Mouse (Mus musculus) olfactory bulb, adult 2 months (tissue): ENCODE data around the gene Klf5. TPM values are rescaled to one million over a fixed set of nuclear protein-coding genes. Genes with fewer than 3 reads are reported as not detected.

Experiments
- H3K27ac ChIP-seq: fragments of 200-500 bp; 2 replicates; pipeline ENCODE4 v1.5.1; 2012; ENCODE audit warnings: low read depth, low read length; ENCODE audit not compliant: insufficient read depth
- H3K4me1 ChIP-seq: fragments of 200-500 bp; 2 replicates; pipeline ENCODE4 v1.6.1; 2012; ENCODE audit warnings: low read length; ENCODE audit not compliant: control insufficient read depth, insufficient read depth
- H3K4me3 ChIP-seq: fragments of 200-500 bp; 2 replicates; pipeline ENCODE4 v1.5.1; 2012; ENCODE audit warnings: mild to moderate bottlenecking, low read depth, low read length, moderate library complexity; ENCODE audit not compliant: insufficient read depth
- CTCF ChIP-seq: fragments of 200-500 bp; IDR thresholded peaks from 2 replicates; pipeline ENCODE4 v1.5.1; 2012; ENCODE audit warnings: low read depth, mild to moderate bottlenecking, low read length, moderate library complexity; ENCODE audit not compliant: insufficient read depth
- POLR2A ChIP-seq: fragments of 200-500 bp; IDR thresholded peaks from 2 replicates; pipeline ENCODE4 v1.6.1; 2012; ENCODE audit warnings: mild to moderate bottlenecking, low read depth, low read length, moderate library complexity; ENCODE audit not compliant: insufficient read depth
- WGBS: fragments of 180-500 bp; shearing (Covaris S2); methylation state at CpG from one replicate; pipeline ENCODE4 v1.1.7; 2018; 5-methylcytosine and 5-hydroxymethylcytosine counted together
- polyA plus RNA-seq: library from polyadenylated mRNA; stranded (reverse); fragments of >200 nt; gene quantifications from 2 replicates; pipeline ENCODE4 v1.2.4, GENCODE M21; 2012; ENCODE audit warnings: low replicate concordance; ENCODE audit not compliant: missing spikeins, insufficient read depth, insufficient read length

Klf5 gene
- polyA plus RNA-seq, 1 experiment = not detected

DNA sequence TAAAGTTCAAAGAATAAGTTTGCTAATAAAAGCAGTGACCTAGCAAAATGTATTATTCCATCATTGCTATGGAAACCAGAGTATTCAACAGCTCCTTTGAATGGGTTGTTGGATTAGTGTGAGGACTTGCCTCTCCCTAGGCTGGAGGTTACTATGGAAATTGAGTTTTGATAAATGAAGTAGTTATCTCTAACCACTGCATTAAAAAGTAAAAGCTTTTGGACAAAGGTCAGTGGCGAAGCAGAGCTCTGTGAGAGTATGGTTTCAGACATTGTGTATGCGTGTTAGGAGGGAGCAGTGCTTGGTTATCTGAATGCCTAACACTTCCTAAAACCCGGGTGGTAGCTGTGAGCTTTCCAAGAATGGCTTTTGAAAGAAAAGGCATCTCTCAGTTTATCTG, 5.9 kb downstream of the Klf5 start:
- 80% methylated on average over 3 of the region's 3 CpGs for WGBS
- Histone ChIP-seq H3K4me1 (peaks cover under 1% of the 10 kb centered on the region; the same call in 1 of the 2 replicates), H3K4me3 (no peak overlapping the region), H3K27ac (no peak overlapping the region)
- TF ChIP-seq POLR2A (no peak), CTCF (no peak)

DNA sequence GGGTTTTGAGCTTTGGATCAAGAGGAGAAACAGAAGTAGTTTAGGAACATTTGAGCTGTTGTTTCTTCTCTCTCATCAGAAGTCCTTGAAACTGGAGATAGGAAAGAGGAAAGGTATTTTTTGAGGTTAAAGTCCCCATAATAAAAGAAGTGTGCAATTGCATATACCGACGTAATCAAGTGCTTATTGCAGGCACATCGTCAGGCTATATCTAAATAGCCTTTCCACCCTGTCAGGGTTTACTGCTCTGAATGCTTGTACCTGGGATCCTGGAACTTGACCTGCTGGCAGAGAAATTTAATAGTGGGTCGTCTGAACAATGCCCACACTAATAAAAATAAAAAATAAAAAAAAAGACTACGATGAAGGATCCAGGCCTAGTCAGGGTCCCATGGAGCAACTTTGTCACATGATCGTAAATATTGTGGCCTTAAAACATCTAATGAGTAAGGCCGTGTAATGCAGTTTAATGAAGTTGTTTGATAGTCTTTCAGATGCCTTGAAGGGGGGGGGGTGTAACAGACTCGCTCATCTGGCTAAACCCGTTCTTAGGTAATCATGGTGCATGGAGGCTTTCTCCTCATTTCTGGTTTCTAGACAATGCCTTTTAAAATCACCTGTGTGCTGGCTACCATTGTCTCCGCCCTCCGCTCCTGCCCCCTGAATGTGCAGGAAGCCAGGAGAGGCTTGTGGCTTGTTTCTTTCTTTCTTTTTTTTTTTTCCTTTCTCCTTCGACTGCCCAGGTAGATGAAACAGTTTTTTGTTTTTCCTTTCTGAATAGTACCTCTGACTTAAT, 6.7 kb downstream of the Klf5 start:
- 93% methylated on average over 12 of the region's 12 CpGs for WGBS

DNA sequence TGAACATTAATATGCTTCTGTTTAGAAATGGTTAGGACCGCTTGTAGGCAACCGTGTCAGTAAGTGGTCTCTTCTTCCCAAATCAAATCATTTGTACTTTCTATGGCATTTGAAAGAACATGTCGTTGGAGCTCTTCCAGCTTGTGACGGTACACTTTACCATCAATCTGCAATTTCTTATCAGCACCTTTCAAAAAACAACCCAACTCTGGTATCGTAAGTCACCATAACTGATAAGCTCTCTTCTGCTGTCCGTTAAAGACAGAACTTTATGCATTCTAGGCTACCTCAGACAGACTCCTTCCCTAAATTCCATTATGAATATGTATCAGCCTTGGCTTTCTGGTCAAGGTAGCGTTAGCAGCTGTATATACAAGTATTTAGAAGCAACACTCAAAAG, 7.9 kb downstream of the Klf5 start:
- WGBS = 91% methylated on average over 7 of the region's 7 CpGs
- Histone ChIP-seq H3K4me3 (no peak overlapping the region), H3K4me1 (no peaks in the 10 kb centered on the region), H3K27ac (no peak overlapping the region)
- TF ChIP-seq CTCF (no peak), POLR2A (no peak)

More for the DNA sequence above, 6.7 kb downstream of the Klf5 start:
- Histone ChIP-seq H3K4me3 (no peak overlapping the region), H3K27ac (no peak overlapping the region), H3K4me1 (no peaks in the 10 kb centered on the region)
- TF ChIP-seq POLR2A = no peak
- TF ChIP-seq CTCF = no peak

DNA sequence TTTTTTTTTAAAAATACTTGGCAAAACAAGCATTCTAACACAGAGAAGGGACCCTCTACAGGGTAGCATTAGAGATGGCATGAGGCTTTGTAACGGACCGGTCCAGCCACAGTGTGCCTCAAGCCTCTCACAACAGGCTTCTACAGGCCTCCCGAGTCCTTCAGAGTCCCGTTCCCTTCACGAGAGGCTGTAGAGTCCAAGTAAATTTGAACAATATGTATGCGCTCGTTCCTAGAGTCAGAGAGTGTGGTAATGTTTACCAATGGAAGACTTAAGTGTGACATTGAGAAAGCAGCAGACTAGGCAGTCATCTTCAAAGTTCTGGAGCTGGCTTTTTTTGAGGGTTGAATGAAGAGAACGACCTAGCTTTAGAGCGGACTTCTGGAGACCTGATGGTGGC, 11.1 kb downstream of the Klf5 start:
- no peak for TF ChIP-seq POLR2A
- no peak for TF ChIP-seq CTCF
- H3K4me1 ChIP-seq = no peaks in the 10 kb centered on the region
- 92% methylated on average over 9 of the region's 9 CpGs for WGBS
- no peak overlapping the region for H3K4me3 ChIP-seq
- no peak overlapping the region for H3K27ac ChIP-seq

DNA sequence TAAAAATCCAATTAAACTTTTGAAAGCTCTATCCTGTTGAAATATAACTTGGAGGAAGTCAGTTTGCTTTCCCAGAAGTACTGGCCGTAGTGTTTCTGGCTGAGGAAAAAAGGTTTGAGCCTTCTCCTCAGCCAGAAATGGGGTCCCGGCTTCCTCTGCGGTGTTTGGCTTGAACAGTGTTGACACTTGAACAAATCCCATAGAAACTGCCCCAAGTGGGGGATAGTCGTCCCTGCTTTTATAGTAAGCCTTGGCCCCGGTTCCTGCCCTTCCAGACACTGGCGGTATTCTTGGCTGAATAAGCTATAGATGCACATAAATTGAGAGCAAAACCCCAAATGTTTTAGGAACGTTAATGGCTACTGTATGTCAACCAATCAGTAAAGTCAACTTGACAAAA, 11.9 kb downstream of the Klf5 start:
- no peaks in the 10 kb centered on the region for H3K4me1 ChIP-seq
- no peak overlapping the region for H3K27ac ChIP-seq
- no peak overlapping the region for H3K4me3 ChIP-seq
- TF ChIP-seq CTCF (no peak), POLR2A (no peak)
- 58% methylated on average over 7 of the region's 7 CpGs for WGBS

DNA sequence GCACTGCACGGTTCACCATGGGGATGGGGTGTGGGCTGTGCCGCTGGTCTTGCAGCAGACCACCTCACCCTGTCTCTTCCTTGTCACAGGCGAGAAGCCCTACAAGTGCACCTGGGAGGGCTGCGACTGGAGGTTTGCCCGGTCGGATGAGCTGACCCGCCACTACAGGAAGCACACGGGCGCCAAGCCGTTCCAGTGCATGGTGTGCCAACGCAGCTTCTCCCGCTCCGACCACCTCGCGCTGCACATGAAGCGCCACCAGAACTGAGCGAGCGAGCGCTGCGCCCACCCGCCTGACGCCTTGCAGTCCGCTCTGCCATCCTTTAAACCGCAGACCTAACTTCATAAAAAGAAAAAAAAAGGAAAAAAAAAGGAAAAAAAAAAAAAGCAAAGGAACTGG, 14.6 kb downstream of the Klf5 start:
- WGBS = 96% methylated on average over 24 of the region's 24 CpGs

DNA sequence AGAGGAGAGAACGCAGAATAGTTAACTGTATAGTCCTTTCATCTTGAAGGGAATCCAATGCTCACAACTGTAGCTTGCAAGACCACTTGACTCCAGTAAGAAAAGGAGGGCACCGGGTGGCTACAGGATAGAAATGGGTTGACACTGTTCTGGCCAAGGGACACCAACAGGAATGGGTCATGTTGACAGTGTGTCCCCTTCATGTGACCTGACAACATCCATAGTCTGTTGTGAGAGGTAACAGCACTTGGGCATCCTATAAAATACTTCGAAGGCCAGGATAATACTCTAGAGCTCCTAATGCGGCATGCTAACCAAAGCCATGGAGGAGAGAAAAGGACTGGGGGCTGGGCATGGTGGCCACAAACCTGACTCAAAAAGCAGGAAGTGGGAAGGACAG, 17.8 kb downstream of the Klf5 start:
- Histone ChIP-seq H3K4me1 (no peaks in the 10 kb centered on the region), H3K4me3 (no peak overlapping the region), H3K27ac (no peak overlapping the region)
- no peak for TF ChIP-seq CTCF
- TF ChIP-seq POLR2A = no peak
- whole genome bisulfite sequencing = 99% methylated on average over 4 of the region's 4 CpGs

More for the DNA sequence above, 14.6 kb downstream of the Klf5 start:
- TF ChIP-seq CTCF (no peak), POLR2A (no peak)
- Histone ChIP-seq H3K27ac (no peak overlapping the region), H3K4me3 (no peak overlapping the region), H3K4me1 (no peaks in the 10 kb centered on the region)

DNA sequence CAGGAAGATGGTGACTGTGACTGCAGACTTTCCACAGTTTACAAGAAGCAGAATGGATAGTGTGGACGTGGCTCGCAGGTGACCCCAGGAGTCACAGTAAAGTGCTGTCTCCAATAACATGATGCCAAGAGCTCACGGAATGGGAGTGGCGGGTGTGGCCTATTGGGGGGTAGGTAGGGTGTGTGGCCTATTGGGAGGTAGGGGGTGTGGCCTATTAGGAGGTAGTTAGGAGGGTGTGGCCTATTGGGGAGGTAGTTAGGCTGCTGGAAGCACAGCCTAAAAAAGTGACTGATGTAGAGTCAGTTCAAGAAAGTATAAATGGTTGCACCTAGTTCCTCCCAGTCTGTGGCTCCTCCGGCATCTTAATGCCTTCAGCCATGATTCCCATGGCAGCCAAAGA, 22.2 kb downstream of the Klf5 start:
- no peak overlapping the region for H3K4me3 ChIP-seq
- WGBS = 91% methylated on average over 5 of the region's 5 CpGs
- 0 out of 2 replicates have a peak, but pooled peaks cover 3% of the 10 kb centered on the region for H3K4me1 ChIP-seq
- TF ChIP-seq CTCF = no peak
- no peak for TF ChIP-seq POLR2A
- H3K27ac ChIP-seq = no peak overlapping the region

DNA sequence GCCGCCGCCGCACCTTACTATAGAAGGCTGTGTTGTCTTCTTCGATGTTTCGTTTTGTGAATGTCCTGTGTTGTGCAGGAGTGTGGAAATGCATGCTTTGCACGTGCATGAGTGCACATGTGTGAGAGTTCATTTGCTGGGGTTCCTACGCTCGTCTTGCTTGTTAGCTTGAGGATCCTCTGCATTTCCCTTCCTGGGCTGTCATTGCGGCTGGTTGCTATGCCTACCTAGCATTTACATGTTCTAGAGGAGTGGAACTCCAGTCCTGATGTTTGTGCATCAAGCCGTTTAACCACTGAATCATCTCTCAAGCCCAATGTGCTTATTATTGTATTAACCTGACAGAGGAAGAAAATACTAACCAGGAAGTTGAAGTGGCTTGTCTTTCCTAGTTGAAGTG, 24.9 kb downstream of the Klf5 start:
- TF ChIP-seq POLR2A = no peak
- no peak for TF ChIP-seq CTCF
- 0 out of 2 replicates have a peak, but pooled peaks cover 3% of the 10 kb centered on the region for H3K4me1 ChIP-seq
- no peak overlapping the region for H3K4me3 ChIP-seq
- WGBS = 86% methylated on average over 10 of the region's 10 CpGs
- H3K27ac ChIP-seq = no peak overlapping the region
